ENCODE assay signal across 8 mouse cellular contexts in genomic region chr16:58669917-58670630, GRCm38 (mm10). TPM values are rescaled to one million over a fixed set of nuclear protein-coding genes. Genes with fewer than 3 reads are reported as not detected.
DNase-seq lines count a peak whose midpoint lies in the region; ATAC-seq and TF ChIP-seq lines count a peak whose summit lies in the region.

Cpox (plus strand) TSS chr16:58670292.

- DNase-seq in 3T3-L1 (ENCODE audit: low read depth, low spot score) = peak; percentile 82
- DNase-seq in adrenal gland, postnatal 4 days (ENCODE audit: low spot score in 2 of 2) = peak; percentile 47 to 53
- peak; percentile 94 for DNase-seq in embryonic facial prominence, embryonic 14.5 days (ENCODE audit: low spot score)
- peak; percentile 74 for DNase-seq in heart, adult 8-10 months (ENCODE audit: low spot score)
- peak; percentile 82 for DNase-seq in kidney, adult 9 months
- peak; percentile 83 for DNase-seq in limb, embryonic 14.5 days (ENCODE audit: low spot score)
- peak; percentile 90 for DNase-seq in midbrain, postnatal 0 days (ENCODE audit: low spot score)
- DNase-seq in spleen, postnatal 14 days (ENCODE audit: low spot score in 2 of 2) = peak; percentile 72 to 79

- ATAC-seq in embryonic facial prominence, embryonic 14.5 days (ENCODE audit: low read depth) = peak; percentile 99
- peak; percentile 96 for ATAC-seq in limb, embryonic 14.5 days (ENCODE audit: low FRiP score, low read depth)
- peak; percentile 96 for ATAC-seq in midbrain, postnatal 0 days (ENCODE audit: low FRiP score)

- H3K27me3 ChIP-seq in embryonic facial prominence, embryonic 14.5 days (replicated peaks; ENCODE audit: control insufficient read depth, insufficient read depth, low read length) = no peaks in the 10 kb centered on the region
- no peaks in the 10 kb centered on the region for H3K27me3 ChIP-seq in limb, embryonic 14.5 days (ENCODE audit: control insufficient read depth, insufficient read depth, low read length)
- no peaks in the 10 kb centered on the region for H3K27me3 ChIP-seq in midbrain, postnatal 0 days (ENCODE audit: insufficient read depth, low read length)

- peak within 1 kb of the TSS; percentile 95 for H3K4me3 ChIP-seq in embryonic facial prominence, embryonic 14.5 days (ENCODE audit: low read depth, low read length)
- peak within 1 kb of the TSS; percentile 81 for H3K4me3 ChIP-seq in limb, embryonic 14.5 days (replicated peaks; ENCODE audit: low read length)
- H3K4me3 ChIP-seq in midbrain, postnatal 0 days (ENCODE audit: low read depth, low read length) = peak within 1 kb of the TSS; percentile 91

- peak; percentile 55; the same call in 1 of the 2 replicates for TF ChIP-seq POLR2A in limb, embryonic 14.5 days (IDR thresholded peaks at IDR 0.05; ENCODE audit: borderline replicate concordance, extremely low read depth, insufficient read depth, insufficient read length)

- H3K27ac ChIP-seq in embryonic facial prominence, embryonic 14.5 days (replicated peaks; ENCODE audit: low read depth, low read length) = peak within 1 kb of the TSS; percentile 83
- H3K27ac ChIP-seq in limb, embryonic 14.5 days (replicated peaks; ENCODE audit: low read depth, low read length) = peak within 1 kb of the TSS; percentile 72
- H3K27ac ChIP-seq in midbrain, postnatal 0 days (ENCODE audit: low read depth, low read length) = peak within 1 kb of the TSS; percentile 78

- peak within 1 kb of the TSS; percentile 81 for H3K4me2 ChIP-seq in embryonic facial prominence, embryonic 14.5 days (ENCODE audit: low read depth, low read length)
- peak within 1 kb of the TSS; percentile 59 for H3K4me2 ChIP-seq in limb, embryonic 14.5 days (replicated peaks; ENCODE audit: low read depth, low read length, severe bottlenecking)
- peak within 1 kb of the TSS; percentile 77 for H3K4me2 ChIP-seq in midbrain, postnatal 0 days (ENCODE audit: low read depth, low read length, poor library complexity, severe bottlenecking)

- TF ChIP-seq CTCF in midbrain, postnatal 0 days (IDR thresholded peaks at IDR 0.05) = peak; percentile 42

- WGBS in embryonic facial prominence, embryonic 14.5 days = under 1% methylated on average over 29 of the region's 51 CpGs
- under 1% methylated on average over 42 of the region's 51 CpGs for WGBS in limb, embryonic 14.5 days
- under 1% methylated on average over 50 of the region's 51 CpGs for WGBS in midbrain, postnatal 0 days

- peak within 1 kb of the TSS; percentile 88 for H3K9ac ChIP-seq in embryonic facial prominence, embryonic 14.5 days (ENCODE audit: low read depth, low read length)
- peak within 1 kb of the TSS; percentile 85 for H3K9ac ChIP-seq in limb, embryonic 14.5 days (ENCODE audit: low read depth, low read length, severe bottlenecking)
- H3K9ac ChIP-seq in midbrain, postnatal 0 days (replicated peaks; ENCODE audit: low read length, poor library complexity, severe bottlenecking) = peak within 1 kb of the TSS; percentile 89

- peaks cover 19% of the 10 kb centered on the region for H3K36me3 ChIP-seq in embryonic facial prominence, embryonic 14.5 days (ENCODE audit: control insufficient read depth, insufficient read depth, low read length)
- peaks cover 21% of the 10 kb centered on the region for H3K36me3 ChIP-seq in limb, embryonic 14.5 days (ENCODE audit: control insufficient read depth, insufficient read depth, low read length)
- peaks cover 17% of the 10 kb centered on the region for H3K36me3 ChIP-seq in midbrain, postnatal 0 days (ENCODE audit: insufficient read depth, low read length)

- no peaks in the 10 kb centered on the region for H3K9me3 ChIP-seq in embryonic facial prominence, embryonic 14.5 days (ENCODE audit: control insufficient read depth, low read length)
- H3K9me3 ChIP-seq in limb, embryonic 14.5 days (ENCODE audit: control insufficient read depth, low read length) = no peaks in the 10 kb centered on the region
- no peaks in the 10 kb centered on the region for H3K9me3 ChIP-seq in midbrain, postnatal 0 days (ENCODE audit: low read length)

- peaks cover 4% of the 10 kb centered on the region; the same call in 1 of the 2 replicates for H3K4me1 ChIP-seq in embryonic facial prominence, embryonic 14.5 days (ENCODE audit: control insufficient read depth, insufficient read depth, low read length)
- H3K4me1 ChIP-seq in limb, embryonic 14.5 days (ENCODE audit: control insufficient read depth, insufficient read depth, low read length) = peaks cover 6% of the 10 kb centered on the region
- H3K4me1 ChIP-seq in midbrain, postnatal 0 days (ENCODE audit: insufficient read depth, low read length) = no peaks in the 10 kb centered on the region

RNA-seq across cellular contexts. Expression of gene Cpox, which starts in this region (rescaled TPM):
- total RNA-seq in adrenal gland, postnatal 4 days (2021) = 10 to 100 TPM; 36.5 to 45.9 TPM
- polyA plus RNA-seq in embryonic facial prominence, embryonic 14.5 days (2014; fragmentation: Nextera tagmentation; extraction: Ambion mirVana) = 17.2 and 18.0 TPM in 2 replicates
- 10 to 100 TPM; 39.1 to 46.8 (median 41.3) TPM for total RNA-seq in heart, adult 8-10 months (2022)
- 20.3 TPM in 2 replicates for polyA plus RNA-seq in limb, embryonic 14.5 days (2012; rRNA removed)
- 22.3 and 24.4 TPM in 2 replicates for polyA plus RNA-seq in limb, embryonic 14.5 days (2014; fragmentation: Nextera tagmentation; extraction: Ambion mirVana)
- 14.9 and 15.9 TPM in 2 replicates for total RNA-seq in midbrain, postnatal 0 days (2014; rRNA removed)
- polyA plus RNA-seq in midbrain, postnatal 0 days (2015; fragmentation: Nextera tagmentation; extraction: Ambion mirVana) = 10.7 and 12.4 TPM in 2 replicates

Comparison
In these comparisons a context has a peak if more than half of its experiments do, and no peak if none do; other contexts are left out.
1. Peak in every context shown above with its lines: DNase-seq, ATAC-seq, H3K4me3 ChIP-seq and H3K27ac ChIP-seq.